Mouse (Mus musculus) heart, postnatal 36 days (tissue): ENCODE measurements around the gene Tmem121b. TPM values are rescaled to one million over a fixed set of nuclear protein-coding genes. Genes with fewer than 3 reads are reported as not detected.

Experiments
- total RNA-seq, 2 experiments: library from RNA; stranded (reverse); gene quantifications; 2 replicates each; pipeline ENCODE4 v1.2.3; 2021

Gene Tmem121b
- total RNA-seq, 2 experiments from 2014 or later, result not detected

Other genes starting within 250 kb of the Tmem121b start
- gene D330020A13Rik, start 199.4 kb downstream of the Tmem121b start, total RNA-seq, result not detected
- gene B4galnt3, start 199.2 kb downstream of the Tmem121b start, total RNA-seq, result under 1 TPM; 0.27 to 0.39 TPM
- 10 to 100 TPM; 31.4 to 33.9 TPM for gene Kdm5a, start 129.7 kb downstream of the Tmem121b start, total RNA-seq
- gene Ccdc77, start 129.4 kb downstream of the Tmem121b start, total RNA-seq, result 1 to 10 TPM; 4.1 to 5.8 TPM
- gene Il17ra, start 30.6 kb downstream of the Tmem121b start, total RNA-seq, result 1 to 10 TPM; 2.9 to 3.5 TPM
- gene Hdhd5, start 37.5 kb upstream of the Tmem121b start, total RNA-seq, result 10 to 100 TPM; 17.7 to 22.2 TPM
- 10 to 100 TPM; 16.4 to 20.3 TPM for gene Cecr2, start 172.6 kb upstream of the Tmem121b start, total RNA-seq